8 mouse cellular contexts compared by ENCODE assay signal in genomic region chr5:123992794-123993193, GRCm38 (mm10). TPM values are rescaled to one million over a fixed set of nuclear protein-coding genes. Genes with fewer than 3 reads are reported as not detected.
DNase-seq lines count a peak whose midpoint lies in the region; ATAC-seq and TF ChIP-seq lines count a peak whose summit lies in the region.

No protein-coding gene starts in this region.

- dilution Hi-C loops in CH12.LX (cut with MboI; ENCODE audit: extremely low pct_ligation_motif_present, extremely low pct_unique_long_range_greater_than_20kb, low sequenced_read_pairs), result no loop called here

- peaks cover 81 to 92% of the 10 kb centered on the region in 2 experiments for H3K36me3 ChIP-seq in CH12.LX (replicated peaks in 1 of 2; ENCODE audit: control insufficient read depth in 1 of 2, insufficient read depth in 1 of 2, low read length in 1 of 2)
- H3K36me3 ChIP-seq in forebrain, embryonic 13.5 days (ENCODE audit: poor library complexity, severe bottlenecking), result peaks cover 8% of the 10 kb centered on the region; the same call in 1 of the 2 replicates

- no peak overlapping the region for H3K27ac ChIP-seq in CH12.LX (ENCODE audit: insufficient read depth, low read depth)
- no peak overlapping the region for H3K27ac ChIP-seq in bone marrow macrophage, adult 2 months (ENCODE audit: insufficient read depth, low read depth, low read length)
- peak overlapping the region; percentile 82 for H3K27ac ChIP-seq in forebrain, embryonic 13.5 days

- no peak for TF ChIP-seq POLR2A in CH12.LX (IDR thresholded peaks at IDR 0.05; ENCODE audit: low read depth, low read length)
- no peak for TF ChIP-seq POLR2A in bone marrow macrophage, adult 2 months (IDR thresholded peaks at IDR 0.05; ENCODE audit: borderline replicate concordance, low read depth, low read length)

- H3K9me3 ChIP-seq in CH12.LX (replicated peaks; ENCODE audit: low read length), result no peaks in the 10 kb centered on the region
- no peaks in the 10 kb centered on the region for H3K9me3 ChIP-seq in forebrain, embryonic 13.5 days (replicated peaks)

- peaks cover 14% of the 10 kb centered on the region for H3K79me2 ChIP-seq in CH12.LX (replicated peaks; ENCODE audit: control insufficient read depth, extremely low read depth, insufficient read depth, poor library complexity, severe bottlenecking)

- WGBS in forebrain, embryonic 13.5 days, result 35% methylated on average over 5 of the region's 5 CpGs

- H3K27me3 ChIP-seq in CH12.LX (replicated peaks), result no peaks in the 10 kb centered on the region
- no peaks in the 10 kb centered on the region for H3K27me3 ChIP-seq in forebrain, embryonic 13.5 days

- no peak overlapping the region for H3K9ac ChIP-seq in CH12.LX (ENCODE audit: insufficient read depth, low read depth)
- H3K9ac ChIP-seq in forebrain, embryonic 13.5 days, result no peak overlapping the region

- no peak overlapping the region for H3K4me3 ChIP-seq in CH12.LX (replicated peaks in 1 of 3; ENCODE audit: low read depth in 2 of 3, low read length in 2 of 3, poor library complexity in 1 of 3)
- no peak overlapping the region for H3K4me3 ChIP-seq in bone marrow macrophage, adult 2 months (ENCODE audit: insufficient read depth, low read length)
- no peak overlapping the region for H3K4me3 ChIP-seq in forebrain, embryonic 13.5 days

- TF ChIP-seq RAD21 in CH12.LX (IDR thresholded peaks at IDR 0.05; ENCODE audit: low read depth, low read length), result peak; percentile 91

- peaks cover 10 to 17% of the 10 kb centered on the region in 2 experiments for H3K4me1 ChIP-seq in CH12.LX (ENCODE audit: control insufficient read depth in 1 of 2, insufficient read depth in 2 of 2)
- no peaks in the 10 kb centered on the region for H3K4me1 ChIP-seq in bone marrow macrophage, adult 2 months (ENCODE audit: control insufficient read depth, insufficient read depth, low read length)
- H3K4me1 ChIP-seq in forebrain, embryonic 13.5 days, result peaks cover 20% of the 10 kb centered on the region

- intact Hi-C loops in heart, postnatal 36 days (cut with DNase I), result loop anchor here (1.0 to 10.0 kb wide), 3 partner anchors 18 to 168 kb away; no protein-coding TSS in a partner anchor

- in situ Hi-C loops in CH12.LX (cut with MboI; ENCODE audit: low pct_ligation_motif_present, low pct_unique_long_range_greater_than_20kb, low sequenced_read_pairs), result loop anchor here (5.0 to 10.0 kb wide), 2 partner anchors 40 to 178 kb away; no protein-coding TSS in a partner anchor

- peak; percentile 72 for DNase-seq in CH12.LX (ENCODE audit: extremely low read depth)
- DNase-seq in heart, postnatal 36 days, result peak; percentile 90 to 95
- peak; percentile 75 to 91 for DNase-seq in layer of hippocampus, adult 8-10 months (ENCODE audit: low spot score in 2 of 2)
- peak; percentile 92 for DNase-seq in lung, postnatal 10 days
- peak; percentile 71 for DNase-seq in retina, postnatal 7 days (ENCODE audit: low read depth, low spot score)
- peak; percentile 69 to 83 for DNase-seq in urinary bladder, adult 18-20 months (ENCODE audit: low spot score in 2 of 2)

- TF ChIP-seq EP300 in CH12.LX (IDR thresholded peaks at IDR 0.05; ENCODE audit: low read length), result no peak

- no peak overlapping the region for H3K4me2 ChIP-seq in CH12.LX (ENCODE audit: insufficient read depth, low read depth, poor library complexity, severe bottlenecking)
- no peak overlapping the region for H3K4me2 ChIP-seq in forebrain, embryonic 13.5 days

- TF ChIP-seq CTCF in CH12.LX (conservative IDR thresholded peaks at IDR 0.05 in 1 of 2, IDR thresholded peaks at IDR 0.05 in 1 of 2; ENCODE audit: low read depth in 2 of 2, low read length in 2 of 2), result peak; percentile 82 to 93
- peak; percentile 88 for TF ChIP-seq CTCF in bone marrow macrophage, adult 2 months (IDR thresholded peaks at IDR 0.05; ENCODE audit: low read depth, low read length)

- ATAC-seq in forebrain, embryonic 13.5 days, result peak; percentile 46; the same call in 1 of the 2 replicates

TF ChIP-seq in CH12.LX, 34 proteins besides CTCF, POLR2A, EP300 and RAD21:
- TF ChIP-seq ZC3H11A (IDR thresholded peaks at IDR 0.05; ENCODE audit: low read depth, low read length), result peak; percentile 92
- no peak for TF ChIP-seq PAX5 (IDR thresholded peaks at IDR 0.05; ENCODE audit: low read length)
- no peak for TF ChIP-seq UBTF (IDR thresholded peaks at IDR 0.05; ENCODE audit: low read depth, low read length)
- TF ChIP-seq CHD2 (IDR thresholded peaks at IDR 0.05; ENCODE audit: low read length), result no peak
- peak; percentile 97 for TF ChIP-seq SMC3 (IDR thresholded peaks at IDR 0.05; ENCODE audit: low read depth, low read length)

RNA-seq across cellular contexts. Expression of gene Hip1r, which starts 19.4 kb away (rescaled TPM):
- total RNA-seq in CH12.LX (2012; rRNA removed) (48.4 and 49.8 TPM in 2 replicates), CH12.LX (2014; rRNA removed) (26.1 and 28.3 TPM in 2 replicates)
- 42.1 and 44.7 TPM in 2 replicates for polyA plus RNA-seq in CH12.LX (2012; ENCODE audit: insufficient read length, low read depth)
- 0.51 and 0.64 TPM in 2 replicates for polyA plus RNA-seq in bone marrow macrophage, adult 2 months (2012; ENCODE audit: insufficient read depth, insufficient read length, missing spikeins)
- polyA plus RNA-seq in forebrain, embryonic 13.5 days (2015; fragmentation: Nextera tagmentation; extraction: Ambion mirVana), result 16.2 and 16.8 TPM in 2 replicates
- total RNA-seq in heart, postnatal 36 days (2021), result 10 to 100 TPM in 1 of 2 experiments, 1 to 10 TPM in 1; 8.6 to 17.0 TPM
- 10 to 100 TPM; 33.5 to 47.0 (median 44.6) TPM for total RNA-seq in layer of hippocampus, adult 8-10 months (2022)

RNA-seq across cellular contexts. Expression of gene Vps37b, which starts 39.3 kb away (rescaled TPM):
- 8.3 and 8.7 TPM in 2 replicates for total RNA-seq in CH12.LX (2012; rRNA removed)
- 10.2 and 10.6 TPM in 2 replicates for total RNA-seq in CH12.LX (2014; rRNA removed)
- 23.5 and 24.7 TPM in 2 replicates for polyA plus RNA-seq in CH12.LX (2012; ENCODE audit: insufficient read length, low read depth)
- polyA plus RNA-seq in bone marrow macrophage, adult 2 months (2012; ENCODE audit: insufficient read depth, insufficient read length, missing spikeins), result 16.8 and 18.2 TPM in 2 replicates
- 86.5 and 92.2 TPM in 2 replicates for polyA plus RNA-seq in forebrain, embryonic 13.5 days (2015; fragmentation: Nextera tagmentation; extraction: Ambion mirVana)
- 10 to 100 TPM; 19.6 to 25.0 TPM for total RNA-seq in heart, postnatal 36 days (2021)
- 10 to 100 TPM; 35.9 to 39.4 (median 36.6) TPM for total RNA-seq in layer of hippocampus, adult 8-10 months (2022)
